Mouse (Mus musculus) liver, embryonic 11.5 days (tissue): Measurements from ENCODE around the gene Fkbp14. TPM values are rescaled to one million over a fixed set of nuclear protein-coding genes. Genes with fewer than 3 reads are reported as not detected.

Experiments
- ATAC-seq: fragments of 200-750 bp; cut with Nextera tagmentation; replicated peaks from 2 replicates; pipeline ENCODE4 v1.8.0; 2017; ENCODE audit warnings: moderate number of reproducible peaks, mild to moderate bottlenecking, moderate TSS enrichment, moderate library complexity; ENCODE audit not compliant: low FRiP score
- DNase-seq: peaks from one replicate; pipeline ENCODE4 v3.0.0-alpha.2; 2017; ENCODE audit warnings: low spot score
- H3K27ac ChIP-seq: fragments of 300-500 bp; sonication (generic); 2 replicates; pipeline ENCODE4 v1.5.1; 2014; ENCODE audit warnings: mild to moderate bottlenecking, low read depth, low read length, control low read depth
- H3K27me3 ChIP-seq: fragments of 300-500 bp; sonication (generic); replicated peaks from 2 replicates; pipeline ENCODE4 v1.6.1; 2014; ENCODE audit warnings: low read length, mixed read lengths; ENCODE audit not compliant: control insufficient read depth, insufficient read depth
- H3K36me3 ChIP-seq: fragments of 300-500 bp; sonication (generic); 2 replicates; pipeline ENCODE4 v1.6.1; 2014; ENCODE audit warnings: mild to moderate bottlenecking, low read length, moderate library complexity, mixed read lengths; ENCODE audit not compliant: control insufficient read depth, insufficient read depth
- H3K4me1 ChIP-seq: fragments of 300-500 bp; sonication (generic); replicated peaks from 2 replicates; pipeline ENCODE4 v1.6.1; 2014; ENCODE audit warnings: low read length, mixed read lengths; ENCODE audit not compliant: control insufficient read depth, insufficient read depth
- H3K4me2 ChIP-seq: fragments of 300-500 bp; sonication (generic); 2 replicates; pipeline ENCODE4 v1.6.1; 2014; ENCODE audit warnings: mild to moderate bottlenecking, control low read depth, moderate library complexity
- H3K4me3 ChIP-seq: fragments of 300-500 bp; sonication (generic); 2 replicates; pipeline ENCODE4 v1.5.1; 2014; ENCODE audit warnings: low read depth, low read length, control low read depth
- H3K9ac ChIP-seq: fragments of 300-500 bp; sonication (generic); 2 replicates; pipeline ENCODE4 v1.6.1; 2014; ENCODE audit warnings: low read depth, low read length, control low read depth
- H3K9me3 ChIP-seq: fragments of 300-500 bp; sonication (generic); 2 replicates; pipeline ENCODE4 v1.6.1; 2016; ENCODE audit warnings: low read length, inconsistent platforms, mixed read lengths; ENCODE audit not compliant: control insufficient read depth
- WGBS: fragments of 180-500 bp; shearing (Covaris S2); extraction: QIAGEN DNeasy Blood & Tissue Kit; methylation state at CpG from one replicate; pipeline ENCODE4 v1.1.7; 2014; 5-methylcytosine and 5-hydroxymethylcytosine counted together
- polyA plus RNA-seq: library from polyadenylated mRNA; unstranded; fragments of >200 nt; fragmentation: Nextera tagmentation; extraction: Ambion mirVana; gene quantifications from 2 replicates; pipeline ENCODE4 v1.2.1, GENCODE M21; 2014

Gene Fkbp14
- polyA plus RNA-seq, 1 experiment from 2014 or later, result 11.9 TPM

GRCm38 (mm10) chr6:54573218-54573955 lies 23.7 kb downstream of the Fkbp14 start:
- Histone ChIP-seq H3K9me3 (no peaks in the 10 kb centered on the region), H3K27me3 (no peaks in the 10 kb centered on the region; the same call in 1 of the 2 replicates), H3K9ac (no peak overlapping the region), H3K4me1 (no peaks in the 10 kb centered on the region), H3K27ac (no peak overlapping the region), H3K36me3 (no peaks in the 10 kb centered on the region), H3K4me2 (no peak overlapping the region), H3K4me3 (no peak overlapping the region)
- WGBS, result 44% methylated on average over 6 of the region's 6 CpGs
- no peak for ATAC-seq
- DNase-seq, result no peak

- Histone ChIP-seq H3K4me1 (peaks cover 4% of the 10 kb centered on the region), H3K4me2 (no peak overlapping the region), H3K9me3 (no peaks in the 10 kb centered on the region), H3K27ac (no peak overlapping the region), H3K4me3 (no peak overlapping the region), H3K9ac (no peak overlapping the region), H3K36me3 (no peaks in the 10 kb centered on the region), H3K27me3 (peaks cover 23% of the 10 kb centered on the region)
- no peak for ATAC-seq
- no peak for DNase-seq
- 59% methylated on average over 7 of the region's 7 CpGs for WGBS
Measured at GRCm38 (mm10) chr6:54569776-54570175, 27.3 kb downstream of the Fkbp14 start.

- ATAC-seq, result no peak
- Histone ChIP-seq H3K27ac (no peak overlapping the region), H3K4me3 (peak overlapping the region; percentile 49), H3K9me3 (no peaks in the 10 kb centered on the region), H3K9ac (no peak overlapping the region), H3K27me3 (peaks cover 31% of the 10 kb centered on the region), H3K4me1 (peaks cover 4% of the 10 kb centered on the region), H3K36me3 (no peaks in the 10 kb centered on the region), H3K4me2 (peak overlapping the region; percentile 86)
- no peak for DNase-seq
- WGBS, result 18% methylated on average over 6 of the region's 6 CpGs
Measured at GRCm38 (mm10) chr6:54566546-54566919, 30.6 kb downstream of the Fkbp14 start.

- peaks cover 4% of the 10 kb centered on the region for H3K4me1 ChIP-seq
- no peaks in the 10 kb centered on the region for H3K36me3 ChIP-seq
- H3K9ac ChIP-seq, result no peak within 1 kb of the TSS; the same call in 1 of the 2 replicates
- H3K9me3 ChIP-seq, result no peaks in the 10 kb centered on the region
- 1% methylated on average over 60 of the region's 60 CpGs for WGBS
- no peak within 1 kb of the TSS for H3K27ac ChIP-seq
- H3K4me2 ChIP-seq, result peak within 1 kb of the TSS; percentile 86
- peak within 1 kb of the TSS; percentile 49 for H3K4me3 ChIP-seq
- ATAC-seq (peak; percentile 34; the same call in 1 of the 2 replicates), DNase-seq (peak; percentile 60)
- peaks cover 31% of the 10 kb centered on the region for H3K27me3 ChIP-seq
Measured at GRCm38 (mm10) chr6:54565665-54566545, 31.2 kb downstream of the Fkbp14 start, which contains the start of gene Scrn1. Scrn1 (minus strand) TSS chr6:54566489.

GRCm38 (mm10) chr6:54565012-54565411 lies 32.1 kb downstream of the Fkbp14 start:
- no peak overlapping the region for H3K27ac ChIP-seq

DNA sequence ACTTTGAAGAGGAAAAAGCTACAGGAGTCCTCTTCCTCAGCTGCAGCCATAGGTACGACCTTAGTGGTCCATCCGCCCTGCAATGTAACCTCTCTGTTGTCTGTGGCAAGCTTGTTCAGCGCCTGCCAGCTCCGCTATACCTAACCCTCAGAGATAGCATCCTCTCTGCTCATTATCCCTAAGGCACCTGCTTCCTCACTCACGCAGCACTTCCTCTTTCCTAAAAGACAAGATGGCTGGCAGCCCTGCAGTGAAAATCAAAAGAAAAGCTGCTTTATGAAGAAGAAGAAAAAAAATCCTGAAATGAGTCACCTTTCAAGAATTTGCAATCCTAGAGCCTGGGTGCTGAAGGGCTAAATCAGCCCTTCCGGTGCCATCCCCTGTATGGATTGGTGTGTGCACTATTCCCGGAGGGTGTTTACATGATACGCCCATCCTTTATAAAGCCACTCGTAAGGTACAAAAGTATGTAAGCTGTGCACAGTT lies 32.6 kb downstream of the Fkbp14 start:
- H3K9me3 ChIP-seq, result no peaks in the 10 kb centered on the region
- H3K27ac ChIP-seq, result no peak overlapping the region
- H3K36me3 ChIP-seq, result no peaks in the 10 kb centered on the region
- H3K4me1 ChIP-seq, result peaks cover 4% of the 10 kb centered on the region
- ATAC-seq (no peak), DNase-seq (no peak)
- 54% methylated on average over 9 of the region's 9 CpGs for WGBS
- H3K4me2 ChIP-seq, result no peak overlapping the region; the same call in 1 of the 2 replicates
- H3K4me3 ChIP-seq, result no peak overlapping the region
- peaks cover 34% of the 10 kb centered on the region for H3K27me3 ChIP-seq
- H3K9ac ChIP-seq, result no peak overlapping the region

More at GRCm38 (mm10) chr6:54565012-54565411, 32.1 kb downstream of the Fkbp14 start:
- peaks cover 31% of the 10 kb centered on the region for H3K27me3 ChIP-seq
- no peak overlapping the region for H3K4me3 ChIP-seq
- DNase-seq (no peak), ATAC-seq (no peak)
- no peaks in the 10 kb centered on the region for H3K36me3 ChIP-seq
- WGBS, result 49% methylated on average over 3 of the region's 3 CpGs
- H3K4me2 ChIP-seq, result no peak overlapping the region; the same call in 1 of the 2 replicates
- H3K4me1 ChIP-seq, result peaks cover 4% of the 10 kb centered on the region
- no peak overlapping the region for H3K9ac ChIP-seq
- H3K9me3 ChIP-seq, result no peaks in the 10 kb centered on the region

- H3K4me1 ChIP-seq, result peaks cover 4% of the 10 kb centered on the region
- WGBS, result 83% methylated on average over 4 of the region's 4 CpGs
- H3K9ac ChIP-seq, result no peak overlapping the region
- no peak overlapping the region for H3K4me2 ChIP-seq
- DNase-seq (no peak), ATAC-seq (no peak)
- no peak overlapping the region for H3K27ac ChIP-seq
- H3K36me3 ChIP-seq, result no peaks in the 10 kb centered on the region
- H3K4me3 ChIP-seq, result no peak overlapping the region
- H3K27me3 ChIP-seq, result peaks cover 34% of the 10 kb centered on the region
- H3K9me3 ChIP-seq, result no peaks in the 10 kb centered on the region
Measured at GRCm38 (mm10) chr6:54563561-54563960, 33.5 kb downstream of the Fkbp14 start.

DNA sequence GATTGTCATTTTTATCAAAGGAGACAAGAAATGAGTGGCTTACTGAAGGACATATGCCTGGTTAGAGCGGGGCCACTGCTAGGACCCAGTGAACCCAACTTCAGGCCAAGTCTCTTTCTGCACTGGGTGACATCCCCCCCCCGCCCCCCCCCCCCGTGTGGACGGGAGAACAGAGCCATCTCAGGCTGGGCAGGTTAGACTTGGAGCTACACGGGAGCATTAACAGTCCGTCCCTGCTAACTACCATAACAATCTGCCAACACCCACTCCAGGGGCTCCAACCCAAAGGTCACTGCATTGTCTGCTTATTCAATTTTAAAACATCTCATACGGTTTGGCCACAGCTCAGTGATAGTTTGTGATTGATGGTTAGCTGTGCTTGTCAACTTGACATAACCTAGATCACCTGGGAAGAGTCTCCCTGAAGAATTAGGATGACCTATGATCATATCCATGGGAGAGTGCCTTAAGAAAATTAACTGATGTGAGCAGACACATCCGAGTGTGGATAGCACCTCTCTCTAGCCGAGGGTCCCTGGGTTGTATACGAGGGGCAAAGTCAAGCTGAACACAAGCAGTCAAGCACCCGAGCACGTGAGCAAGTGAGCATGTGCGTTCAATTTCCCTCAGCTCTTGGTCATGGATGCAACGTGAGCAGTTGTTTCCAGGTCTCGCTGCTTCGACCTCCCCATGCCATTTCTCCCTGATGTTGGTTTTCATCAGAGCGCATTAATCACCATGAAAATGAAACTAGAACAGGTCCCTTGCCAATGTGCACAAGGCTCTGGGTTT lies 34.9 kb downstream of the Fkbp14 start:
- H3K4me3 ChIP-seq, result no peak overlapping the region
- DNase-seq (no peak), ATAC-seq (no peak)
- no peaks in the 10 kb centered on the region for H3K9me3 ChIP-seq
- no peak overlapping the region for H3K27ac ChIP-seq
- no peak overlapping the region for H3K4me2 ChIP-seq
- H3K36me3 ChIP-seq, result no peaks in the 10 kb centered on the region
- H3K9ac ChIP-seq, result no peak overlapping the region
- H3K4me1 ChIP-seq, result peaks cover 4% of the 10 kb centered on the region
- peaks cover 34% of the 10 kb centered on the region for H3K27me3 ChIP-seq
- WGBS, result 70% methylated on average over 17 of the region's 17 CpGs
